Mouse (Mus musculus) hindbrain, embryonic 13.5 days (tissue): ENCODE measurements around the gene Kctd11. TPM values are rescaled to one million over a fixed set of nuclear protein-coding genes. Genes with fewer than 3 reads are reported as not detected.

Source experiments
- ATAC-seq: fragments of 200-750 bp; cut with Nextera tagmentation; 2 replicates; pipeline ENCODE4 v1.8.0; 2017; ENCODE audit warnings: moderate TSS enrichment; ENCODE audit not compliant: low FRiP score
- H3K27ac ChIP-seq: fragments of 300-500 bp; sonication (generic); 2 replicates; pipeline ENCODE4 v1.5.1; 2015; ENCODE audit warnings: inconsistent platforms, mild to moderate bottlenecking, moderate library complexity
- H3K27me3 ChIP-seq: fragments of 300-500 bp; sonication (generic); 2 replicates; pipeline ENCODE4 v1.6.1; 2015; ENCODE audit warnings: mild to moderate bottlenecking, inconsistent platforms
- H3K36me3 ChIP-seq: fragments of 300-500 bp; sonication (generic); 2 replicates; pipeline ENCODE4 v1.6.1; 2015; ENCODE audit warnings: mild to moderate bottlenecking, inconsistent platforms
- H3K4me1 ChIP-seq: fragments of 300-500 bp; sonication (generic); replicated peaks from 2 replicates; pipeline ENCODE4 v1.6.1; 2015; ENCODE audit warnings: inconsistent platforms
- H3K4me2 ChIP-seq: fragments of 300-500 bp; sonication (generic); 2 replicates; pipeline ENCODE4 v1.6.1; 2015; ENCODE audit warnings: inconsistent platforms, mild to moderate bottlenecking, moderate library complexity
- H3K4me3 ChIP-seq: fragments of 300-500 bp; sonication (generic); 2 replicates; pipeline ENCODE4 v1.5.1; 2015; ENCODE audit warnings: mild to moderate bottlenecking, inconsistent platforms
- H3K9ac ChIP-seq: fragments of 300-500 bp; sonication (generic); 2 replicates; pipeline ENCODE4 v1.6.1; 2015; ENCODE audit warnings: mild to moderate bottlenecking, inconsistent platforms
- H3K9me3 ChIP-seq: fragments of 300-500 bp; sonication (generic); 2 replicates; pipeline ENCODE4 v1.6.1; 2016; ENCODE audit warnings: inconsistent platforms
- WGBS: fragments of 180-500 bp; shearing (Covaris S2); methylation state at CpG from one replicate; pipeline ENCODE4 v1.1.7; 2015; 5-methylcytosine and 5-hydroxymethylcytosine counted together
- microRNA-seq: library from miRNA; unstranded; fragments of <30 nt; microRNA quantifications from one replicate; pipeline ENCODE4, GENCODE M21; 2016
- polyA plus RNA-seq: library from polyadenylated mRNA; unstranded; fragments of >200 nt; fragmentation: Nextera tagmentation; extraction: Ambion mirVana; gene quantifications from 2 replicates; pipeline ENCODE4 v1.2.1, GENCODE M21; 2015

Gene Kctd11
- polyA plus RNA-seq, 1 experiment from 2014 or later: 2.5 TPM

GRCm38 (mm10) chr11:69834001-69834549 is 47.1 kb downstream of the Kctd11 start:
- H3K4me1 ChIP-seq: peaks cover 52% of the 10 kb centered on the region
- H3K9me3 ChIP-seq: no peaks in the 10 kb centered on the region
- no peak for ATAC-seq
- peak overlapping the region; percentile 99 for H3K9ac ChIP-seq
- peak overlapping the region; percentile 98 for H3K4me3 ChIP-seq
- H3K36me3 ChIP-seq: peaks cover 37% of the 10 kb centered on the region
- no peaks in the 10 kb centered on the region for H3K27me3 ChIP-seq
- peak overlapping the region; percentile 99 for H3K4me2 ChIP-seq
- 4% methylated on average over 43 of the region's 48 CpGs for WGBS
- peak overlapping the region; percentile 99; the same call in 1 of the 2 replicates for H3K27ac ChIP-seq

DNA sequence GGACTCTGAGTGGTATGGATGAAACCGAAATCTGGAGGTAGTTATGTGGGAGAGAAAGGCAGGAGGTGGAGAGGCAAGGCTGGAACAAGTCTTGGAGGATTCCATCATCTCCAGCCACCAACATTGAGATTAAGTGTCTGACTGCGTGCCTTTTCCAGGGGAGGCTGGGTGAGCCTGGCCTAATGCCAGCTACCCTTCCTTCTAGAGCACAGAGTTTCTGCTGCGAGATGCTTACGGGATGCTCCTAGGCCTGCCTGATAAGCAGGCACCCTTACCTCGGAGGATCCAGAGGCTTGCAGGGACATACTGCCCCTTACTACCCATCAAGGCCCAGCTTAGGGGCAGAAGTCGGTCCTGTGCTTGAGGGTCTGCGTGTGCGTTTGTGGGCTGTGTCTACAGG is 47.7 kb downstream of the Kctd11 start:
- Histone ChIP-seq H3K4me2 (peak overlapping the region; percentile 99), H3K4me3 (peak overlapping the region; percentile 98), H3K4me1 (peaks cover 52% of the 10 kb centered on the region), H3K9me3 (no peaks in the 10 kb centered on the region), H3K27me3 (no peaks in the 10 kb centered on the region), H3K36me3 (peaks cover 42% of the 10 kb centered on the region), H3K27ac (0 out of 2 replicates have a peak overlapping the region, but pooled peaks have one; percentile 99), H3K9ac (peak overlapping the region; percentile 99)
- whole genome bisulfite sequencing: 52% methylated on average over 8 of the region's 8 CpGs
- no peak for ATAC-seq

DNA sequence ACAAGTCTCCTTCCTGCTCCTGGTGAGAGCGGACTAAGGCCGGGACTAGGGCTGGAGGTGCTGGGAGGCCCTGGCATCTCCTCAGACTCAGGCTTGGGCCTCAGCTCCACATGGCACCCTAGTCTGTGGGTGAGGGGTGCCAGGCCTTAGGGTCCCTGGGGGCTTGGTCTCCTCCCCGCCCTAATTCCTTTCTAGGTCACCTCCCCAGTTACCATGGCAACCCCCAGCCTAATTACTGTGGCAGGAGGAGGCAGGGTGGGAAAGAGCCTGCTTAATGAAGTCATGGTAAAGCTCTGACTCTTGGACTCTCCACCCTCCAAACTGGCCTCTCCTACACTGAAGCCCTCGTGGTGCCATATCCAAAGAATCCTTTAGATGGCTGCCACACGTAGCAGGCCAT is 52.4 kb downstream of the Kctd11 start:
- H3K4me1 ChIP-seq: peaks cover 28% of the 10 kb centered on the region
- no peak overlapping the region for H3K4me2 ChIP-seq
- no peak overlapping the region for H3K4me3 ChIP-seq
- no peaks in the 10 kb centered on the region for H3K27me3 ChIP-seq
- no peaks in the 10 kb centered on the region for H3K9me3 ChIP-seq
- ATAC-seq: no peak
- peak overlapping the region; percentile 43; the same call in 1 of the 2 replicates for H3K9ac ChIP-seq
- WGBS: 63% methylated on average over 5 of the region's 5 CpGs
- H3K36me3 ChIP-seq: peaks cover 87% of the 10 kb centered on the region
- 0 out of 2 replicates have a peak overlapping the region, but pooled peaks have one; percentile 12 for H3K27ac ChIP-seq

Small RNAs within 50 kb of the gene (microRNA-seq; reads per million reads assigned to microRNA genes)
- not detected for gene Mir6924

Other genes starting within 250 kb of the Kctd11 start
- gene Fxr2, start 248.4 kb downstream of the Kctd11 start, polyA plus RNA-seq: 40.5 and 52.0 TPM in 2 replicates
- not detected in 2 replicates for gene Sox15, start 226.1 kb downstream of the Kctd11 start, polyA plus RNA-seq
- gene Mpdu1, start 218.8 kb downstream of the Kctd11 start, polyA plus RNA-seq: 95.0 and 104 TPM in 2 replicates
- 9.0 and 9.8 TPM in 2 replicates for gene Cd68, start 215.3 kb downstream of the Kctd11 start, polyA plus RNA-seq
- gene Eif4a1, start 209.0 kb downstream of the Kctd11 start, polyA plus RNA-seq: 528 and 537 TPM in 2 replicates
- 94.7 and 95.9 TPM in 2 replicates for gene Senp3, start 199.3 kb downstream of the Kctd11 start, polyA plus RNA-seq
- 0.36 and 0.53 TPM in 2 replicates for gene Tnfsf13, start 195.6 kb downstream of the Kctd11 start, polyA plus RNA-seq
- 1.8 and 3.6 TPM in 2 replicates for gene Tnfsf12, start 185.6 kb downstream of the Kctd11 start, polyA plus RNA-seq
- gene Tnfsfm13, start 185.3 kb downstream of the Kctd11 start, polyA plus RNA-seq: 0.98 and 1.2 TPM in 2 replicates
- gene Polr2a, start 122.8 kb downstream of the Kctd11 start, polyA plus RNA-seq: 18.8 and 20.4 TPM in 2 replicates
- 0.35 and 0.87 TPM in 2 replicates for gene Slc35g3, start 119.4 kb downstream of the Kctd11 start, polyA plus RNA-seq
- 3.2 TPM in 2 replicates for gene Zbtb4, start 115.5 kb downstream of the Kctd11 start, polyA plus RNA-seq
- gene Chrnb1, start 85.5 kb downstream of the Kctd11 start, polyA plus RNA-seq: 1.5 and 2.6 TPM in 2 replicates
- gene Fgf11, start 79.5 kb downstream of the Kctd11 start, polyA plus RNA-seq: 4.8 and 5.5 TPM in 2 replicates
- 1.1 TPM in 2 replicates for gene Tmem102, start 75.8 kb downstream of the Kctd11 start, polyA plus RNA-seq
- gene Gm39566, start 66.1 kb downstream of the Kctd11 start, polyA plus RNA-seq: not detected in 2 replicates
- 0.10 TPM in 1 of 2 replicates, not detected in the other for gene Spem2, start 62.9 kb downstream of the Kctd11 start, polyA plus RNA-seq
- gene Spem1, start 59.2 kb downstream of the Kctd11 start, polyA plus RNA-seq: 0.70 and 0.81 TPM in 2 replicates
- 21.4 and 22.0 TPM in 2 replicates for gene Nlgn2, start 43.6 kb downstream of the Kctd11 start, polyA plus RNA-seq
- 368 and 374 TPM in 2 replicates for gene Tmem256, start 42.9 kb downstream of the Kctd11 start, polyA plus RNA-seq
- 51.7 and 53.7 TPM in 2 replicates for gene Plscr3, start 35.0 kb downstream of the Kctd11 start, polyA plus RNA-seq
- 0.13 and 0.23 TPM in 2 replicates for gene Tnk1, start 22.7 kb downstream of the Kctd11 start, polyA plus RNA-seq
- not detected in 2 replicates for gene Tmem95, start 3.4 kb downstream of the Kctd11 start, polyA plus RNA-seq
- 0.17 and 0.52 TPM in 2 replicates for gene Acap1, start 14.1 kb upstream of the Kctd11 start, polyA plus RNA-seq
- 10.3 and 11.7 TPM in 2 replicates for gene 2810408A11Rik, start 19.6 kb upstream of the Kctd11 start, polyA plus RNA-seq
- gene Neurl4, start 19.7 kb upstream of the Kctd11 start, polyA plus RNA-seq: 18.8 and 22.6 TPM in 2 replicates
- 72.4 and 77.3 TPM in 2 replicates for gene Gps2, start 32.5 kb upstream of the Kctd11 start, polyA plus RNA-seq
- gene Eif5a, start 40.6 kb upstream of the Kctd11 start, polyA plus RNA-seq: 1,129 and 1,134 TPM in 2 replicates
- 4.0 and 7.1 TPM in 2 replicates for gene Ybx2, start 54.4 kb upstream of the Kctd11 start, polyA plus RNA-seq
- 3.9 and 4.0 TPM in 2 replicates for gene Slc2a4, start 66.8 kb upstream of the Kctd11 start, polyA plus RNA-seq
- gene Cldn7, start 83.4 kb upstream of the Kctd11 start, polyA plus RNA-seq: 0.38 and 0.87 TPM in 2 replicates
- gene Ctdnep1, start 99.8 kb upstream of the Kctd11 start, polyA plus RNA-seq: 22.4 and 22.7 TPM in 2 replicates
- 149 and 154 TPM in 2 replicates for gene Elp5, start 101.1 kb upstream of the Kctd11 start, polyA plus RNA-seq
- gene Gabarap, start 109.7 kb upstream of the Kctd11 start, polyA plus RNA-seq: 670 and 709 TPM in 2 replicates
- 72.9 and 74.8 TPM in 2 replicates for gene Phf23, start 114.4 kb upstream of the Kctd11 start, polyA plus RNA-seq
- 26.8 and 28.6 TPM in 2 replicates for gene Dvl2, start 119.2 kb upstream of the Kctd11 start, polyA plus RNA-seq
- 56.9 and 59.4 TPM in 2 replicates for gene Acadvl, start 134.0 kb upstream of the Kctd11 start, polyA plus RNA-seq
- 28.1 TPM in 2 replicates for gene Dlg4, start 135.5 kb upstream of the Kctd11 start, polyA plus RNA-seq
- 1.5 and 1.7 TPM in 2 replicates for gene Asgr1, start 172.7 kb upstream of the Kctd11 start, polyA plus RNA-seq
- gene Asgr2, start 211.2 kb upstream of the Kctd11 start, polyA plus RNA-seq: not detected in 2 replicates
- 0.88 and 0.95 TPM in 2 replicates for gene Mgl2, start 248.9 kb upstream of the Kctd11 start, polyA plus RNA-seq